Mouse (Mus musculus): ENCODE data around the gene Tle1. TPM values are rescaled to one million over a fixed set of nuclear protein-coding genes. Genes with fewer than 3 reads are reported as not detected.

Gene Tle1
- polyA plus RNA-seq, 1 experiment from 2014 or later = 33.7 TPM

DNA sequence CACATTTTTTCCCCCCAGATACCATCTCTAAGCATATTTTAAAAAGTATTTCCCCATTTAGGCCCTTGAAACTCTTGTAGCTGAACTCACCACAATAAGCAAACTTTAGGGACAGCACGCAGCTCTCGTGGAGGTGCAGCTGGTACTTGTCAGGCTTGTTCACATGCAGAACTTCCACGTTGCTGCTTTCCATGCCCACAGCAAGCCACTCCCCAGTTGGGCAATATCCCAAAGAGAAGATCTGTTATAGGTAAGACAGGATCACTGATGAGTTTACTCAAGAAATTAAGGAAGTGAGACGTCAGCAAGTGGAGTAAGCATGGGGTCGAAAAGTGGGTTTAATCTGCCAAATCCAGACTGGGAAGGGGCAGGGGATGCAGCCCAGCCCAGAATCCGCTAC is 80.7 kb downstream of the Tle1 start:
- H3K27ac ChIP-seq (replicated peaks) = no peak overlapping the region
- peaks cover 11% of the 10 kb centered on the region; the same call in 1 of the 2 replicates for H3K4me1 ChIP-seq
- no peaks in the 10 kb centered on the region for H3K9me3 ChIP-seq
- DNase-seq (ENCODE audit: low spot score) = no peak
- no peak overlapping the region for H3K4me3 ChIP-seq
- 93% methylated on average over 6 of the region's 6 CpGs for WGBS
- peaks cover 100% of the 10 kb centered on the region for H3K36me3 ChIP-seq (replicated peaks)
- H3K27me3 ChIP-seq (replicated peaks; ENCODE audit: low read depth, poor library complexity, severe bottlenecking) = no peaks in the 10 kb centered on the region

DNA sequence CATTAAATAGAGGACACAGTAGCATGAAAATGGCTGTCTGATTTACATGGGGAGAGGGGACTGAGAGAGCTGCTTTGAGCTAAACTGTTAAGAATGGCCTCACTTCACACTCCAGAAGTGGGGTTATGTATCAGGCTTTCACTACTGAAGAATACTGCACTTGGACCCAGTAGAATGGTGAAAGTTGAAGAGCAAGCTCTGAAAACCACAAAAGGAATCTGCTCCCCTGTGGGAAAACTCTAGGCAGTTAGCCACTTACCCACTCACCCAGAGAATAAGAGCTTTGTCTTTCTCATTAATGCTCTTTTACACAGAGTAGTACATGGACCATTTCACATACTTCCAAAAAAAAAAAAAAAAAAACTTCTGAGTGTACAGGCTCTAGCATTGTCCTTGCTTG is 95.0 kb downstream of the Tle1 start:
- Histone ChIP-seq H3K4me1 (no peaks in the 10 kb centered on the region), H3K27ac (replicated peaks) (no peak overlapping the region), H3K27me3 (replicated peaks; ENCODE audit: low read depth, poor library complexity, severe bottlenecking) (no peaks in the 10 kb centered on the region), H3K4me3 (no peak overlapping the region), H3K36me3 (replicated peaks) (peaks cover 72% of the 10 kb centered on the region), H3K9me3 (peaks cover 4% of the 10 kb centered on the region)
- DNase-seq (ENCODE audit: low spot score) = no peak

DNA sequence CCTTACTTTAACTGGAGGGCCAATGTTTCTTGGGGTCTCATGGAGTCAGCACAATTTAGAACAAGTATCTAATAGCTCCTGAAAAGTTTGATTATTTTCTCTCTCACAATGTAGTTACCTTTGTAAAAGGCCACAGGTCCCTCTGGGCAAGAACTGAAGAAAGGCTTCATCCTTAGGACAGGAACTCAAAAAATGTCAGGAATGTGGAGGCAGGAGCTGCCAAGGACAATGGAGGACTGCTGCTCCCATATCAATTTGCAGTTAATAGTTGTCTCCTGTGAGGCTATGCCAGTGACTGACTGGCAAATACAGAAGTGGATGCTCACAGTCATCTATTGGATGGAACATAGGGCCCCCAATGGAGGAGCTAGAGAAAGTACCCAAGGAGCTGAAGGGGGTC is 96.5 kb downstream of the Tle1 start:
- Histone ChIP-seq H3K27me3 (replicated peaks; ENCODE audit: low read depth, poor library complexity, severe bottlenecking) (no peaks in the 10 kb centered on the region), H3K9me3 (peaks cover 7% of the 10 kb centered on the region), H3K27ac (replicated peaks) (no peak overlapping the region), H3K4me3 (no peak overlapping the region), H3K36me3 (replicated peaks) (peaks cover 61% of the 10 kb centered on the region), H3K4me1 (no peaks in the 10 kb centered on the region)
- no peak for DNase-seq (ENCODE audit: low spot score)

DNA sequence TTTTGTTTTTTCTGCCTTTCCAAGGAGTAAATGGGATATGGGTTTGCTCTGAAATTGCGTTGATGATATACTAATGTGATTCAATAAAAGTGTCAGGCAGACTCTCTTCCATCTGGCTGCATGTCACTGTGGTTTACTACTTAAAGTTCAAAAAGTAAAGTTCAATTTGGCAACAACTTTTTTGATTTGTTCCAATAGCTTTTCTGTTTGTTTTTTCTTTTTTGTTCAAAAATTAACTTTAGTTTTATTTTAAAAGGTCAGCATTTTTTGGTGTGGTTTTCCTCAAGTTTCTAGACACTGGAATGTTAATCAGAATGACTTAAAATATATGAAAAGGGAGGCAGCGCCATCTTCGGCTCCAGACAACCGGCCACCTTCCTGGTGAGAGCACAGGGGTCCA is 112.9 kb downstream of the Tle1 start:
- Histone ChIP-seq H3K27me3 (replicated peaks; ENCODE audit: low read depth, poor library complexity, severe bottlenecking) (no peaks in the 10 kb centered on the region), H3K9me3 (no peaks in the 10 kb centered on the region), H3K4me3 (no peak overlapping the region), H3K36me3 (replicated peaks) (no peaks in the 10 kb centered on the region), H3K4me1 (no peaks in the 10 kb centered on the region), H3K27ac (replicated peaks) (no peak overlapping the region)
- WGBS = 95% methylated on average over 4 of the region's 4 CpGs
- no peak for DNase-seq (ENCODE audit: low spot score)

DNA sequence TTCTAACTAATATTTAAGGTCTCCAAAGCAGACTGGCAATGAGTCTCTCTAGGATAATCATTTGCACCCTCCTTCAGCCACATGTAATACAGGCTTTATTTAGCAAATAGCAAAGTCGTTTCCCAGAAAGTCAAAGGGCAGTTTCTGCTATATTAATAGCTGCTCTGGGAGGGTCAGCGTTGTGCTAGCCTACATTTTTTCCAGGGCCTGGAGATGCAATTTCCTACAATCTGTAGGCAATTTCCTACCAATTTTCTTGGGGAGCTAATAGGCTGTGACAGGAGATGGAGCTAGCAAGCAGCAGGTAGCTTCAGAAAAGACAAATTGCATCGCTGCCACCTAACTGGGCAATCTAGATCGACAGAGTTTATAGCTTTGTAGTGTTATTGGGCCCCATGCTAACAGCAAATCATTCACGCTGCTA is 131.6 kb downstream of the Tle1 start:
- H3K36me3 ChIP-seq (replicated peaks) = no peaks in the 10 kb centered on the region
- H3K27me3 ChIP-seq (replicated peaks; ENCODE audit: low read depth, poor library complexity, severe bottlenecking) = no peaks in the 10 kb centered on the region
- H3K9me3 ChIP-seq = no peaks in the 10 kb centered on the region
- H3K4me1 ChIP-seq = peaks cover 9% of the 10 kb centered on the region; the same call in 1 of the 2 replicates
- peak; percentile 16 for DNase-seq (ENCODE audit: low spot score)
- 43% methylated on average over 5 of the region's 5 CpGs for WGBS
- H3K4me3 ChIP-seq = no peak overlapping the region
- no peak overlapping the region for H3K27ac ChIP-seq (replicated peaks)

DNA sequence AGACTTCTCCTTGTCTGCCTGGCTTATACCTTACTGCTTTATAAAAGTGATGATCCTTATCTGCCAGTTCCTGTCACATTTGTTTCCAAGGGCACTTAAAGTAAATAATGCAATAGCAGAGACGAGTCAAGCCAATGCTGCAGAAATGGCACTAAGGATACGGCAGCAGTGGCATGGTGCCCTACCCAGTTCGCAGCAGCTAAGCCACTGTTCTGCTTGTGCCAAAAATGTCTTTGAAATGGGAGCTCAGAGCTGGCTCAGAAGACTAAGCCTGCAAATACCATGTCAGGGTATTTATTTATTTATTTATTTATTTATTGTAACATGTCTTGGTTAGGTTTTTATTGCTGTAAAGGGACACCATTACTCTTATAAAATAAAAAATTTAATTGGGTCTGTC is 132.8 kb downstream of the Tle1 start:
- no peak for DNase-seq (ENCODE audit: low spot score)
- H3K27me3 ChIP-seq (replicated peaks; ENCODE audit: low read depth, poor library complexity, severe bottlenecking) = no peaks in the 10 kb centered on the region
- no peaks in the 10 kb centered on the region for H3K9me3 ChIP-seq
- no peak overlapping the region for H3K4me3 ChIP-seq
- no peaks in the 10 kb centered on the region for H3K36me3 ChIP-seq (replicated peaks)
- 85% methylated on average over 3 of the region's 3 CpGs for WGBS
- H3K4me1 ChIP-seq = peaks cover 9% of the 10 kb centered on the region; the same call in 1 of the 2 replicates
- H3K27ac ChIP-seq (replicated peaks) = no peak overlapping the region
